Comparison of ENCODE assay signal across 9 mouse cellular contexts in genomic region chr2:5906092-5906491, GRCm38 (mm10). TPM values are rescaled to one million over a fixed set of nuclear protein-coding genes. Genes with fewer than 3 reads are reported as not detected.
DNase-seq lines count a peak whose midpoint lies in the region; ATAC-seq lines count a peak whose summit lies in the region.
"Had no signal": no experiment of that assay in that cellular context is flagged by ENCODE, and none has a peak within 500 bp of the region (broad histone marks: within the 10 kb centered on the region; RNA-seq: fewer than 3 reads in every experiment).

No protein-coding gene starts in this region.

- DNase-seq in kidney, postnatal 36 days, result peak; percentile 28 to 36
- peak; percentile 50 for DNase-seq in adrenal gland, adult 8-10 months
- DNase-seq in cerebellum, adult 11-12 months, result peak; percentile 59
- DNase-seq in layer of hippocampus, postnatal 10 days (ENCODE audit: low spot score in 2 of 2), result peak; percentile 35 to 50
- DNase-seq in gastrocnemius, postnatal 25 days, result no peak
- no peak for DNase-seq in urinary bladder, postnatal 25 days (ENCODE audit: low spot score)

- no peaks in the 10 kb centered on the region for H3K4me1 ChIP-seq in kidney, embryonic 14.5 days (ENCODE audit: control insufficient read depth, insufficient read depth, low read length)
- H3K4me1 ChIP-seq in liver, embryonic 12.5 days, result no peaks in the 10 kb centered on the region

- no peak overlapping the region for H3K4me2 ChIP-seq in kidney, embryonic 14.5 days (replicated peaks; ENCODE audit: low read depth, low read length)
- H3K4me2 ChIP-seq in liver, embryonic 12.5 days, result no peak overlapping the region

- H3K27me3 ChIP-seq in kidney, embryonic 14.5 days (ENCODE audit: control insufficient read depth, insufficient read depth, low read length), result no peaks in the 10 kb centered on the region
- H3K27me3 ChIP-seq in liver, embryonic 12.5 days (replicated peaks), result no peaks in the 10 kb centered on the region

- no peak overlapping the region for H3K9ac ChIP-seq in kidney, embryonic 14.5 days (ENCODE audit: low read depth, low read length)
- H3K9ac ChIP-seq in liver, embryonic 12.5 days, result no peak overlapping the region

- no peak for ATAC-seq in kidney, embryonic 14.5 days (ENCODE audit: low FRiP score, low TSS enrichment)
- no peak for ATAC-seq in liver, embryonic 12.5 days

- H3K4me3 ChIP-seq in kidney, embryonic 14.5 days (ENCODE audit: low read length), result no peak overlapping the region
- no peak overlapping the region for H3K4me3 ChIP-seq in liver, embryonic 12.5 days

- H3K9me3 ChIP-seq in kidney, embryonic 14.5 days (ENCODE audit: control insufficient read depth, low read length), result no peaks in the 10 kb centered on the region
- H3K9me3 ChIP-seq in liver, embryonic 12.5 days (replicated peaks), result no peaks in the 10 kb centered on the region

- H3K27ac ChIP-seq in kidney, embryonic 14.5 days (ENCODE audit: low read depth, low read length), result no peak overlapping the region
- no peak overlapping the region for H3K27ac ChIP-seq in liver, embryonic 12.5 days

- 44% methylated on average over 5 of the region's 5 CpGs for WGBS in kidney, embryonic 14.5 days
- 59% methylated on average over 5 of the region's 5 CpGs for WGBS in liver, embryonic 12.5 days (ENCODE audit: insufficient replicate concordance)

- 0 out of 2 replicates have a peak, but pooled peaks cover 4% of the 10 kb centered on the region for H3K36me3 ChIP-seq in kidney, embryonic 14.5 days (ENCODE audit: control insufficient read depth, insufficient read depth, low read length)
- H3K36me3 ChIP-seq in liver, embryonic 12.5 days, result 0 out of 2 replicates have a peak, but pooled peaks cover 11% of the 10 kb centered on the region

RNA-seq across cellular contexts. Expression of gene Sec61a2, which starts 10.9 kb away (rescaled TPM):
- polyA plus RNA-seq in kidney, embryonic 14.5 days (2014; fragmentation: Nextera tagmentation; extraction: Ambion mirVana), result 85.3 and 102 TPM in 2 replicates
- total RNA-seq in adrenal gland, adult 8-10 months (2022), result 10 to 100 TPM; 33.2 to 71.0 (median 47.7) TPM
- 100 to 1,000 TPM; 103 to 112 TPM for total RNA-seq in layer of hippocampus, postnatal 10 days (2021)
- 22.8 and 24.2 TPM in 2 replicates for polyA plus RNA-seq in liver, embryonic 12.5 days (2016; fragmentation: Nextera tagmentation; extraction: Ambion mirVana)
- total RNA-seq in gastrocnemius, postnatal 25 days (2021), result 10 to 100 TPM; 29.1 to 34.2 TPM

RNA-seq across cellular contexts. Expression of gene Dhtkd1, which starts 36.5 kb away (rescaled TPM):
- 4.0 and 5.5 TPM in 2 replicates for polyA plus RNA-seq in kidney, embryonic 14.5 days (2014; fragmentation: Nextera tagmentation; extraction: Ambion mirVana)
- total RNA-seq in adrenal gland, adult 8-10 months (2022), result 10 to 100 TPM; 12.2 to 23.6 (median 16.3) TPM
- total RNA-seq in layer of hippocampus, postnatal 10 days (2021), result 10 to 100 TPM in 1 of 2 experiments, 1 to 10 TPM in 1; 9.5 to 12.4 TPM
- 2.3 and 3.1 TPM in 2 replicates for polyA plus RNA-seq in liver, embryonic 12.5 days (2016; fragmentation: Nextera tagmentation; extraction: Ambion mirVana)
- total RNA-seq in gastrocnemius, postnatal 25 days (2021), result 1 to 10 TPM; 2.9 to 3.7 TPM
- total RNA-seq: monocyte, adult 5-6 weeks had no signal

RNA-seq across cellular contexts. Expression of gene Gm13199, which starts 43.4 kb away (rescaled TPM):
- polyA plus RNA-seq in kidney, embryonic 14.5 days (2014; fragmentation: Nextera tagmentation; extraction: Ambion mirVana), result 3.7 and 4.0 TPM in 2 replicates
- total RNA-seq in adrenal gland, adult 8-10 months (2022), result 1 to 10 TPM in 3 of 4 experiments, not detected in 1; 1.1 to 1.4 (median 1.3) TPM
- 1 to 10 TPM; 1.8 to 2.1 TPM for total RNA-seq in layer of hippocampus, postnatal 10 days (2021)
- 0.94 and 1.8 TPM in 2 replicates for polyA plus RNA-seq in liver, embryonic 12.5 days (2016; fragmentation: Nextera tagmentation; extraction: Ambion mirVana)
- total RNA-seq in gastrocnemius, postnatal 25 days (2021), result under 1 TPM in 1 of 2 experiments, not detected in 1; 0.64 TPM
- total RNA-seq: monocyte, adult 5-6 weeks had no signal

RNA-seq across cellular contexts. Expression of gene Upf2, which starts 45.2 kb away (rescaled TPM):
- polyA plus RNA-seq in kidney, embryonic 14.5 days (2014; fragmentation: Nextera tagmentation; extraction: Ambion mirVana), result 12.1 and 12.5 TPM in 2 replicates
- total RNA-seq in adrenal gland, adult 8-10 months (2022), result 10 to 100 TPM; 22.7 to 33.4 (median 28.6) TPM
- total RNA-seq in layer of hippocampus, postnatal 10 days (2021), result 10 to 100 TPM; 18.6 to 19.5 TPM
- polyA plus RNA-seq in liver, embryonic 12.5 days (2016; fragmentation: Nextera tagmentation; extraction: Ambion mirVana), result 6.8 and 7.4 TPM in 2 replicates
- total RNA-seq in gastrocnemius, postnatal 25 days (2021), result 10 to 100 TPM; 16.6 to 17.3 TPM

Comparison
In these comparisons a context has a peak if more than half of its experiments do, and no peak if none do; other contexts are left out.
1. DNase-seq: peak in kidney, postnatal 36 days (2 of 2), adrenal gland, adult 8-10 months (single experiment), cerebellum, adult 11-12 months (single experiment) and layer of hippocampus, postnatal 10 days (2 of 2); none in gastrocnemius, postnatal 25 days (single experiment) and urinary bladder, postnatal 25 days (single experiment).